Mouse (Mus musculus): ENCODE results near the gene Atp7b. TPM values are rescaled to one million over a fixed set of nuclear protein-coding genes. Genes with fewer than 3 reads are reported as not detected.

Atp7b gene
- total RNA-seq, 2 experiments from 2014 or later = 0.02 TPM; not detected in 1

DNA sequence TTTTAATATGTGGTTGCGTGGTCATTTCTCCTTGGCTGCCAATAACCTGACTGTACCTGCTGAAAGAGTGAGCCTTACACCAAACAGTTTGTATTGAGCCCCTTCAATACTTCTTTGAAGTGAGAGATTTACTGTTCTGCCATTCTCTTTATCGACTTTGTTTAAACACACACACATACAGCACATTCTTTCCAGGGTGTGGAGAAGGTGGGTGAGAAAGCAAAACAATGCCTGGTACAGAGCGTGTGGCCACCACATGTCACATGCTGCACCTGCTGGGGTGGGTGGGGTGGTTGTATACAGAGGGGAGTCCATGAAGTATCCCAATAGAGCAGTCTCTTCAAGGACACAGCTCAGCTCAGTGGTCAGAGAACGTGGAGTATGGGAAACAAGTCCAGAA lies 34.9 kb downstream of the Atp7b start:
- DNase-seq (ENCODE audit: low spot score) = no peak

DNA sequence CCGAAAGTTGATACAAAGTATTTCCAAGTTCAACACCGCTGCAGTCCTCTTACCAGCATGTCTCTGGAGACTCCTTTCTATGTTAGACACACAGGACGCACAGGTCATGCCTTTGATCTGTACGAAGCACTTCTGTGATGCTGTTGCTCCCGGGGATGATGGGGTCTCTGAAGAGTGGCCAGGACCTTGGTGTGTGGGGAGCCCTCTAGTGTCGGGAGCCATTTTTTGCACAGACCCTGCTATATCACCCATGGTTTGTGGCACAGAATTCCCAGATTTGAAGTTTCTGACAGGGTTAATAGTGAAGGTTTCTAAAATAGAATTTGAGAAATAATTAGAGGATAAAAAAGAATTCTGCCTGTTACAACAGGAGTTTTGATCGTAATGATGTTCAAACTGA lies 37.9 kb downstream of the Atp7b start:
- DNase-seq (ENCODE audit: low spot score) = no peak

DNA sequence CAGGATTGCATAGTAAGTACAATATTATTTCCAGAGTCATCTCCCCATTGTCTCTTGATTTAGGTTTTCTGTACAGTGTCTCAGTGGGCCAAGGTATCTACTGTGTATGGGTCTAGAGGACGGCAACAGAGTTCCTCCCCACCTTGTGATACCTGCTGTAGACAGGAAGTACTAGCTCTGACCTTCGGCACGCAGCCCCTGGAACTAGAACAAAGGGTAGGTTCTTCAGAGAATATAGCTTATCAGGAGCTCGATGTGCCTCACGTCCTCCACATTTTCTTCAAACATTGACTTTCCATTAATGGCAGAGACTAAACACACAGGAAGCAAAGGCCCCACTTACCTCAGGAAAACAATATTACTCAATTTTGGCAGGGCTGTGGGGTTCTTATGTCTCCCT lies 40.6 kb downstream of the Atp7b start:
- no peak for DNase-seq (ENCODE audit: low spot score)

DNA sequence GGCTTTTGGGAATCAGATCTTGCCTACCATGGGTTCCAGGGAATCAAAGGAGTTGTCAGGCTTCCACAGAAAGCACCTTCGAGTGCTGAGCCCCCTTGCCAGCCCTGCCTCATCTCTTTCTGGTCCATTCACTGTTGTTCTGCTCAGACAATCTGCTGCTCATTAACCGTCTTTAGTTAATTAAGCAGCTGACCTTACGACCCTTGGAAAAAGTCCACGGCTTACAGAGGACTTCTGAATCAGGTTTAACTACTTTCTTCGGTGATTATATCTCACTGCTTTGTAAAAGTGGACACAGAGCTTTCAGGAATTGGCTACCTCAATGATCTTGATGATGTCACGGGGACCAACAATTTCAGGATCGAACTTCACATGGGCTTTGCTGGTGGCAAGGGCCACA lies 42.4 kb downstream of the Atp7b start:
- DNase-seq (ENCODE audit: low spot score) = no peak

DNA sequence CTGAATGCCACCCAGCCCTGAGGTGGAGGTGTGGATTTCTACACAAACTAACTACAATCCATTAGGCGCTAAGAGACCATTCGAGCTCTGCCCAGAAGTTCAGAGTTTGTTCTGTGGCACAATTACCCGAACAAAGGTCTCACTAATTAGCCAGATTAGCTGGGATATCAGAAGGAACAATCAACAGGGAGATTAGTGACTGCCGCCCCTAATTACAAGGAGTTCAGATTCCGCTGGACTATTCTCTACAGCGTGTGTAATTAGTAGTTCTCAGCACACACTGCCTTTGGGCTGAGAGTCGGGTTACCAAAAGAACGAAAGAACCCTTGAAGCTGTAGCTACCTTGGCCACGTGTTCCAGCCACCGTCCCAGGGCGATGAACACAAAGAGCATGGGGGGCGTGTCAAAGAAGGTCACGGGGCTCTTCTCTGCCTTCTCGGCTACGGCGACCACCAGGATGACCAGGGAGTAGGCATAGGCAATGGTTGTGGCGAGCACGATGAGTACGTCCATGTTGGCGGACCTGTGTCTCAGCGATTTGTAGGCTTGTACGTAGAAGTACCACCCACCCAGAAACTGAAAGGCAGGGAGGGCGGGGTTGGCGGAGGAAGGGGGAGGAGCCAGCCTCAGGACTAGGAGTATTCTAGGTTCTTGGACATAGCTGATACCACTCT lies 46.9 kb downstream of the Atp7b start:
- no peak for DNase-seq (ENCODE audit: low spot score)

DNA sequence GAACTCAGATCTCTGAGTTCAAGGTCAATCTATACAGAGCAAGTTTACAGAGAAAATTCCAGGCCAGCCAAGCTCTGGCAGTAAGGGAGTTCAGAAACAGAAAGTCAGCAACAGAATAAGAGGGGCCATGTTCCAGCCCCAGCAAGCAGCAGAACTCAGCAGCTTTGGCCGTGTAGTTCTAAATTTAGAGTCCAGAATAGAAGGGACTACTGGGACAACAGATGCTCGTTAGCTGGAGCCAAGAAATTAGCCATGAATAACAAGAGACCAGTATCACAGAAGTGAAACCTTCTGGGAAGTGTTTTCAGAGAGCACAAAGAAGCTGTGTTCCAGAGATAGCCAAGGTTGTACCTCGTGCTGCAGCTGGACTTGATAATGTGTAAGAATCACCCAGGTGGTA lies 50.7 kb downstream of the Atp7b start:
- DNase-seq (ENCODE audit: low spot score) = no peak

DNA sequence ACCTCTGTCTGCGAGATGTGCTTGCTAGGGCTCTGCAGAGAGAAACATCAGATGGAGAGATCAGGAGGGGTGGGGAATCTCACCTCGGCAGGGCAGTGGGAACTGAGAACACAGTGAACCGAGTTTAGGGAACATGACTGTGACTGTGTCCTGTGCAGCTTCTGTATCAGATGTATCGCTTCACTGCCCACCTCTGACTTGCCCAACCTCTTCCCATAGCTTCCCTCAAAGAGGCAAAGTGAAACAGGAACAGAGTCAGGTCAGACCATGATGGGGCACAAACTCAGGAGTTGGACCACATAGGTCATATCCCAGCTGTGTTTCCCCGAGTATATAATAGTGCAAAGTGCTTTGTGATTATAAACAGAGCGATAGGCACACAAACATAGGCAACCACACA lies 53.7 kb downstream of the Atp7b start:
- no peak for DNase-seq (ENCODE audit: low spot score)

DNA sequence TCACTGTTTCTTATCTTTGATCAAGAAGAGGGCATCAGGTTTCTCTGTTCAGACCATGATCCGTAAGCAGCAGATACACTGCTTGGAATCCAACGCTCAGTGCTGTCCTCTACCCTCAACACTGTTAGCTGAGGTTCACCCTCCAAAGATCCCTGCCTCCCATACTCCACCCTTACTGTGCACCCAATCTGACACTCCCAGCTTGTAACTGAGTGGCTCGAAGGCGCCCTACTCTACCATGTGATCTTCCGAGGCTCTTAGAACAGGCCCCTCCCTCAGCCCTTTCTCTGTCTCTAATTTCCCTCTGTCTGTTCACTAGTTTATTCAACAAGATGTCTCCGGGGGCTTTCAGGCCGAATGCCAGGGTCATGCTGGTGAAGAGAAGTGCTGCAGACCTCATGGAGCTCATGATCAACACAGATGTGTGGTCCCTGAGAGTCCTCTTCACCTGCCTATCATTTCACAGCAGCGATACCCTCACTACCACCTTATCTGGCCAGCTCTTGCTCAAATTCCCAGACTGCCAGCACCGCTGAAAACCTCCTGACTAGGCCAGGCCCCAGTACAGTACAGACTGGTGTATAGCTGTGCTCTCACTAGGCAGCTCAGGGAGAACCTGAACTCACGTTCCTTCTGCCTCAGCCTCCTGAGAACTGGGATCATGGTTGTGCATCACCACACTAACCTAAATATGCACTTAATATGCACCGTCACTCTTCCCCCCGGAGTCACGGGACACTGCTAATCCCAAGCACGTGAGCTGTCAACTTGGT lies 55.2 kb downstream of the Atp7b start:
- no peak for DNase-seq (ENCODE audit: low spot score)

DNA sequence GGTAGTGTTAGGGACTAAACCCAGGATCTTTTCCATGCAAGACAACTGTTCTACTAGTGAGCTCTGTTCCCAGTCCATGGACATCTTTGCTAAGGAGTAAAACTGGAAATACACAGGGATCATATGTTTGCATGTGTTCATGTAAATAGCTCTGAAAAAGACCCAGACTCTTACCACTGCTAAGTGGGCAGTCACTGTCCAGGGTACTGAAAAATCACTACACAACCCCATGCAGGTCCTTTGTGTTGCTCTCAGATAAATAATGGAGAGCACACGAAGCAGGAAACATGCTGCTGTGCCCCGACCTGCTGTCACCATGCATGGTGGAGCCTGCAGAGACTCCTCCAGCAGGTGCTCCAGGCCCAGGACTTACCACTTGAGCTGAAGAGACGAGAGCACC lies 64.9 kb downstream of the Atp7b start:
- DNase-seq (ENCODE audit: low spot score) = no peak

DNA sequence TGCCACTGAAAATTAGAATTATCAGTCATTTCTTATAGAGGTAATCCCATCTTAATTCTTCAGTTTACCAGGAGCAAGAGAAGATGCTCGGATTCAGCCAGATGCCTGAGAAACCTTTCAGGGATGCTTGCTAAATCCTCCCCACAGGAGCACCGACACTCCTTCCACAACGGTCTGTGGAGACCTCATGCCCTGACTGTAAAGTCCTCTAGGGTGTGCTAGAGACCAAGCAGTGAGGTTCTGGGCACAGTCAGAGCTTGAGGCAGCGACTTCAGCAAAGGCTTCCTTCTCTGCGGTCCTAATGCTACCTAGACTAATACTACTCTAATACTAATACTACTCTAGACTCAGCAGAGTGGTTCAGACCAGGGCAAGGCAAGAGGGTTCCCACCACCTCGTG lies 67.9 kb downstream of the Atp7b start:
- peak; percentile 30 for DNase-seq (ENCODE audit: low spot score)

DNA sequence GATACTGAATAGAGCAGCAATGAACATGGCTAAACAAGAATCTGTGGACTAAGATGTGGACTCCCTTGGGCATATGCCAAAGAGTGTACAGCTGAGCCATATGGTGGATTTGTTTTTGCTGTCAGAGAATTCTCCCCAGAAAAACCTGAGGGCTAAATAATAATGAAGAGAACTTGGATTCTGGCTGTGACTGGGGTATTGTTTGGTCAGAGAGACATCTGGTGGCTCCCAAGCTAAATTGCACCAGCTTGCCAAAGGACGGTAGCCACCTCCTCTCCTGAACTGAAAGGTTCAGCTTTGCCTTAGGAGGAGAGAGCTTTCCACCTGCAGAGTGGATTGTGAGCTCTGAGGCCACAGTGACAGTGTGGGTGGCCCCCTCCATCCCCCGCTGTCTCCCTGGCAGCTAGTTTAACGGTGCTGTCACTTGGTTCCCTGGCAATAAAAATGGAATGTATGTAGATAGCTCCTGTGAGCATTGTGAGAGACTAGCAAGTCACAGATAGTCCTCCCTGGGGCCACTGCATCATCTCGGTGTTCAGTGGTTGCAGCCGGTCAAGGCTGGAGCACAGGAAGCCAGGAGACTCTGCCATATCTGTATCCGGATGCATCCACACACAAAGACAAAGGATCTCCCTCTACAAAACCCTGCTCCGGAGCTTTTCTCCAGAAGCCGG lies 78.3 kb downstream of the Atp7b start:
- no peak for DNase-seq (ENCODE audit: low spot score)

DNA sequence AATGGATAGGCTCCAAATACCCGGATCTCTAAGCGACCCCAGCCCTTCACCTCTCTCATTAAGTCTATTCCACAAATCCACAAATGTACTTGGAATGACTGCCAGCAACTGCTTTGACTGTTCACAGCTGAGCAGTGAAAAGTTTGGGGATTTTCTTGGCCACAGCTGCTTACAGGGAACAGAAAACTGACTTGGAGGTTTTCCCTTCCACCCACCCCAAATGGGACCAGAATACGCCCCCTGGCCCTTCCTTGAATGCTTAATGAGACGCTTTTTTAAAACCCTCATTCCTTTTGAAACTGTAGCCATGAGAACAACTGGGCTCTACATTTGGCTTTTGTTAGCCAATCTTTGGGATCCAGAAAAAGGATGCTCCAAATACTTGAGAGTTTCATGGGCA lies 81.9 kb downstream of the Atp7b start:
- DNase-seq (ENCODE audit: low spot score) = no peak

DNA sequence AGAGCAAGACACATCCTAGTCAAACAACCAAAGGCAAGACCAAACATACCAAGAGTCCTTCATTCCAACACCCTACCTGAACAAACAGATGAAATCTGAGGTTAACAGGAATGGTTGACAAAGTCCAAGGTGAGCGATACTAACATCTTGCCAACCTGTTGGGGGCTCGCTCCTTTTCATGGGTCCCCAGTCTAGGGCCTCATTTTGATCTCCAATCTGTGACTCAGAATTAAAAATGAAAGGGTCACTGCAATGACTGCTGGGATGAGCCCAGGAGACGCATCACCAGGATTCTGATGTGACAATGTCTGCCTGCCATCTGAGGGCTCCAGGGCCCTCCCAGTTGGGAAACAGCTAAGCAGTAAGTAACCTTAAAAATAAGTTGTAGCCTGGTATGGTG lies 90.6 kb downstream of the Atp7b start, which contains the start of gene Ccdc70:
Ccdc70 (plus strand) TSS at position 301 of the 400 bp plus-strand sequence.
- no peak for DNase-seq (ENCODE audit: low spot score)

DNA sequence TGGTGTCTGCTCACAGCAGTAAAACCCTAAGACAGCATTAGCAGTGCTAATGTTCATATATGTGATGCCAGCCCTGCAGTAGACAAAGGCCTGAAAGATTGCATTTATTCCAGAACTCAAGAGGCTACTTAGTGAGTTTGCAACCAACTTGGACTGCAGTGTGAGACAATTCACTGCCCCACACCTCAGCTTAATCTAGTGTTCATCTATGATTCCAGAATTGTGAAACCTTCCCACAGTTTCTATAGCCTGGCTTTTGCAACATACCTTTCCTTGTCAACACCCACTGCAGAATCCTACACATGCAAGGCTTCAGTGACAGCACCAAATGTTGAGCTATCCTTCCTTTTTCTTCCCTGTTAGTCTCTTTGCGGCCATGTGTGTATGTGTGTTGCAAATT lies 93.5 kb downstream of the Atp7b start:
- no peak for DNase-seq (ENCODE audit: low spot score)

DNA sequence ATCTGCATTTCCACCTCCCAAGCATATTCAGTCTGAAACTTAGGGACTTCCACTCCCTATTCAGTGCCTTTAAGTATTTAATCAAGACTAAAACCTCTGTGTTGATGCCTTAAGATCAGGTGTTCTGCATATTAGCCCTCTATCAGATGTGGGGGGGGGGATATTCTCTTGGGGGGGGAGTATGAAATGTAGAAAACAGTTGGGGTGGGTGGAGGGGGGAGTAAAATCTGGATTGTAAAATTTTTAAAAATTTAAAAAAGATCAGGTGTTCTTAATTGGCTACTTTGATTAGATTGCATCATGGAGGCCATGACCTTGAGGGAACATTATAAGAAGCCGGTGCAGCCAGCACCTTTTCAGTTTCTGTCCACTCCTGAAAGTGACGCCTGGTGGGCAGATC lies 101.7 kb downstream of the Atp7b start, which contains the start of gene Fam90a1a:
Fam90a1a (plus strand) TSS at position 301 of the 400 bp plus-strand sequence.
- no peak for DNase-seq (ENCODE audit: low spot score)

DNA sequence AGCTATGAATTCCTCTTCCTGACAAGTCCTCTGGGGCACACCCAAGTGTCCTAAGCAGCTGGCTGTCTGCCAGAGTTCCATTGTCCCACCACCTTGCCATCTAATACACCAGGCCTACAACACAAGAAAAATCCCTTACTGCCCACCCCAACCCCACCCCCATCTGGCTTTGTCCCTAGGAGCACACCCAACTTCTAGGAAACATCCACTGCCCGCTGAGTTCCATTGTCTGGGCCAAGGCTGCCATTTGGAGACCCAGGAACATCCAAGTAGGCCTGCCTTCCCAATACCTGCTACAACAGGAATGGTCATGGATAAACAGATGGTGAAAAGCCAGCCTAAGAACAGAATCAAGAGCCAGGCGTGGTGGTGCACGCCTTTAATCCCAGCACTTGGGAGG lies 103.8 kb downstream of the Atp7b start:
- DNase-seq (ENCODE audit: low spot score) = no peak

DNA sequence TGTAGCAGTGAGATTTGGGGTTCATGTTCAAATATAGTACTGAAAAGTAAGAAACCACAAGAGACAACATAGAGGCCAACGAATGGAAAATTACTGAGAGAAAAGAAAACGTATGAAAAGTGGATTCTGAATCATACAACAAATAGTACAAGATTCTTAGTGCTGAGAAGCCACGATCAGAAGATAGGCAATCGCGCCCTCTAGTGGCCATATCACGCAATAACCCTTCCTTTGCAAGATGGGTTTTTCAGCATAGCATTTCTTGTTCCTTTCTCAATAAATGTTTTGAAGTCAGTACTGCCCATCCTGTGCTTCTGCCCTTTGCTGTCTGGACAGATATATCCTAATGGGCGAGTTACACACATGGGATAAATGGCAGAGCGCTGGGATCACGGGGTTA lies 104.8 kb downstream of the Atp7b start:
- peak; percentile 5 for DNase-seq (ENCODE audit: low spot score)

DNA sequence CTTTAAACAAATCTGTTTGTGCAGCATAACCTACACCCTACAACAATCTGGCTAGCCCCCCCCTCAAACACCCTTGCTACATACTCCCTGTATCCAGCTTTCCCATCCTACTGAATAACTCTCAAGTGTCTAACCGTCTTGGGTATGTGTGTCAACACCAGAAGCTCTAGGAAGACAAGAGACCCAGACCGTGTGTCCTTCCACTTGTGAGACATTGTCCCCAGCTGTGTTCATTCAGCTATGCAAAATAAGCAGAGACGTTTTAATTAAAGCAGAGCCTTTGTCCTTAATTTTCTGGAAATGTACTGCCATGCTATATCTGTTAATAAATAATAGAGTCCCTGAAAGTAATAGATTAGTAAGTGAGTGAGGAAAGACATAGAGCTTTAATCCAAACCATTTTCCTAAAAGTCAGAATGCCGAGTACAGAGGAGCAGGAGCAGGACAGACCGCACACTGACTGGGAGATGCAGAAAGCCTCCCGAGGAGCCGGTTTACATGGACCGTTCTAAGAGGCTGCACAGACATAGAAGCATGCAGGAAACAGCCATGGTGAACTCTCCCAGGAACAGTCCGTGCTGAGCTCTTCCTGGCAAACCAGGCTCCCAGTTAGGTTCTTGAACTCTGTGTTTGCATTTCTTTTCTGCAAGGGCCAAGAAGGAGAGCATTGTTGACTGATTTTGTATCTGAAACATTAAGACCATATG lies 112.6 kb downstream of the Atp7b start:
- DNase-seq (ENCODE audit: low spot score) = no peak

DNA sequence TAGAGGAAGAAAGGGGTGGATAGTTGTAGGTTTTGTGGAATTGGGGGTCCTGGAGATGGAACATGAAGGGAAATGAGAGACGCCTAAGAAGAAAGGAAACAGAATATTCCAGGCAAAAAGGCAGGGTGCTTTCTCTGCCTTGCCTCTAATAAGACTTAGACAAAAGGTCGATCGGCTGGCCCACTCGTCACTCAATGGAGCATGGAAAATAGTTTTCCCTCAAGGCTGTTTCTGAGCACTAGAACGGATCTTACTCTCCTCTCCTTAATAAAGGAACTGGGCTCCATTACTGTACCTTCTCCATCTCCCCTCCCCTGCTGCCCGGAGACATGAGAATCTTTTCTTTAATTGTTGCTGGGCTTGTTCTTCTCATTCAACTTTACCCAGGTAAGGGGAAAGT lies 113.6 kb downstream of the Atp7b start, which contains the start of gene Defb13:
Defb13 (plus strand) TSS at position 301 of the 400 bp plus-strand sequence.
- no peak for DNase-seq (ENCODE audit: low spot score)
